Mouse (Mus musculus) left cerebral cortex, adult 11 months (tissue): ENCODE data around the gene C1qtnf7.

Source experiments
- DNase-seq: peaks from one replicate; pipeline ENCODE4 v3.0.0; 2022; ENCODE audit warnings: low spot score

Gene C1qtnf7

GRCm38 (mm10) chr5:43515401-43515976, at the start of gene C1qtnf7:
Gene C1qtnf7 (plus strand): TSS chr5:43515538.
- no peak for DNase-seq

- no peak for DNase-seq
These were observed 48.6 kb upstream of the C1qtnf7 start for GRCm38 (mm10) chr5:43466762-43467161.

GRCm38 (mm10) chr5:43467214-43467613, 48.1 kb upstream of the C1qtnf7 start:
- DNase-seq: no peak

GRCm38 (mm10) chr5:43468937-43469336, 46.4 kb upstream of the C1qtnf7 start:
- DNase-seq: no peak

- no peak for DNase-seq
These were observed 37.4 kb upstream of the C1qtnf7 start for GRCm38 (mm10) chr5:43477953-43478352.

GRCm38 (mm10) chr5:43480046-43480445, 35.3 kb upstream of the C1qtnf7 start:
- no peak for DNase-seq

- DNase-seq: no peak
These were observed 34.6 kb upstream of the C1qtnf7 start for GRCm38 (mm10) chr5:43480786-43481185.

GRCm38 (mm10) chr5:43481824-43482223, 33.5 kb upstream of the C1qtnf7 start:
- DNase-seq: no peak

GRCm38 (mm10) chr5:43501887-43502286, 13.5 kb upstream of the C1qtnf7 start:
- DNase-seq: no peak

GRCm38 (mm10) chr5:43504243-43504786, 11.0 kb upstream of the C1qtnf7 start:
- no peak for DNase-seq

GRCm38 (mm10) chr5:43508470-43508869, 6.9 kb upstream of the C1qtnf7 start:
- no peak for DNase-seq

GRCm38 (mm10) chr5:43508892-43509291, 6.4 kb upstream of the C1qtnf7 start:
- no peak for DNase-seq

- no peak for DNase-seq
These were observed 4.2 kb upstream of the C1qtnf7 start for GRCm38 (mm10) chr5:43511126-43511525.

GRCm38 (mm10) chr5:43516491-43516890, 1.2 kb downstream of the C1qtnf7 start:
- no peak for DNase-seq

- no peak for DNase-seq
These were observed 2.0 kb downstream of the C1qtnf7 start for GRCm38 (mm10) chr5:43517313-43517712.

- no peak for DNase-seq
These were observed 4.6 kb downstream of the C1qtnf7 start for GRCm38 (mm10) chr5:43519905-43520304.

GRCm38 (mm10) chr5:43521369-43521768, 6.0 kb downstream of the C1qtnf7 start:
- DNase-seq: no peak

- DNase-seq: no peak
These were observed 7.5 kb downstream of the C1qtnf7 start for GRCm38 (mm10) chr5:43522866-43523265.

GRCm38 (mm10) chr5:43526874-43527584, 11.7 kb downstream of the C1qtnf7 start:
- DNase-seq: no peak

- no peak for DNase-seq
These were observed 14.8 kb downstream of the C1qtnf7 start for GRCm38 (mm10) chr5:43530186-43530585.

- DNase-seq: no peak
These were observed 15.5 kb downstream of the C1qtnf7 start for GRCm38 (mm10) chr5:43530886-43531285.

- no peak for DNase-seq
These were observed 23.2 kb downstream of the C1qtnf7 start for GRCm38 (mm10) chr5:43538322-43539167.

GRCm38 (mm10) chr5:43539168-43539516, 23.8 kb downstream of the C1qtnf7 start:
- DNase-seq: no peak
